Mouse (Mus musculus) cortical plate, adult 2 months (tissue): ENCODE results near the gene Sdhd.

Source experiments
- CTCF ChIP-seq: fragments of 200-500 bp; IDR thresholded peaks from 2 replicates; pipeline ENCODE4 v1.5.1; 2011; ENCODE audit warnings: mild to moderate bottlenecking, control low read depth, low read length; ENCODE audit not compliant: insufficient read depth; ENCODE audit errors: extremely low read depth
- POLR2A ChIP-seq: fragments of 200-500 bp; IDR thresholded peaks from 2 replicates; pipeline ENCODE4 v1.6.1; 2011; ENCODE audit warnings: mild to moderate bottlenecking, low read length, control low read depth; ENCODE audit not compliant: insufficient read depth; ENCODE audit errors: extremely low read depth

- no peak for TF ChIP-seq CTCF
- no peak for TF ChIP-seq POLR2A
Observed at GRCm38 (mm10) chr9:50567372-50567771, 36.2 kb downstream of the Sdhd start.
